Mouse (Mus musculus): ENCODE measurements around the gene Tceal1. TPM values are rescaled to one million over a fixed set of nuclear protein-coding genes. Genes with fewer than 3 reads are reported as not detected.

Gene Tceal1
- total RNA-seq, 2 experiments from 2014 or later: 12.5 to 14.2 TPM

GRCm38 (mm10) chrX:136744663-136745062, 36.9 kb downstream of the Tceal1 start:
- intact Hi-C loops (cut with DNase I): loop anchor here (5.0 kb wide), 1 partner anchor 273 kb away; no protein-coding TSS in a partner anchor

GRCm38 (mm10) chrX:136749329-136749728, 41.5 kb downstream of the Tceal1 start:
- intact Hi-C loops (cut with DNase I): no loop called here
- no peak for DNase-seq

More at GRCm38 (mm10) chrX:136744663-136745062, 36.9 kb downstream of the Tceal1 start:
- DNase-seq: no peak

GRCm38 (mm10) chrX:136755464-136755863, 47.7 kb downstream of the Tceal1 start:
- intact Hi-C loops (cut with DNase I): no loop called here
- DNase-seq: no peak

Other genes with a start within 250 kb of the Tceal1 start
- under 1 TPM in 1 of 2 experiments, not detected in 1; 0.34 TPM for gene Kir3dl1, start 190.0 kb upstream of the Tceal1 start, total RNA-seq (2021)
- gene Kir3dl2, start 163.9 kb upstream of the Tceal1 start, total RNA-seq (2021): not detected
- gene Tceal3, start 117.1 kb upstream of the Tceal1 start, total RNA-seq (2021): 100 to 1,000 TPM in 1 of 2 experiments, 10 to 100 TPM in 1; 93.6 to 101 TPM
- 100 to 1,000 TPM; 428 to 458 TPM for gene Morf4l2, start 35.7 kb downstream of the Tceal1 start, total RNA-seq (2021)
- not detected for gene Glra4, start 72.2 kb downstream of the Tceal1 start, total RNA-seq (2021)
- gene Plp1, start 114.7 kb downstream of the Tceal1 start, total RNA-seq (2021): 10 to 100 TPM; 15.6 to 17.2 TPM
- 10 to 100 TPM; 26.4 to 36.8 TPM for gene Rab9b, start 160.8 kb downstream of the Tceal1 start, total RNA-seq (2021)
- gene H2bfm, start 219.3 kb downstream of the Tceal1 start, total RNA-seq (2021): not detected

All from left cerebral cortex, postnatal 4 days (tissue).